Mouse (Mus musculus) kidney, adult 2 months (tissue): ENCODE data around the gene Zfp652. TPM values are rescaled to one million over a fixed set of nuclear protein-coding genes. Genes with fewer than 3 reads are reported as not detected.
A peak's percentile ranks its signal among the peaks of the same experiment; 100 is the strongest.

Source experiments
- DNase-seq: peaks from one replicate; pipeline ENCODE4 v3.0.0; 2021
- H3K27ac ChIP-seq: fragments of 200-500 bp; 2 replicates; pipeline ENCODE4 v1.5.1; 2012; ENCODE audit warnings: low read depth, low read length, control low read depth, inconsistent platforms; ENCODE audit not compliant: insufficient read depth
- H3K27me3 ChIP-seq: fragments of 200-500 bp; replicated peaks from 2 replicates; pipeline ENCODE4 v1.6.1; 2012; ENCODE audit warnings: mild to moderate bottlenecking, moderate library complexity, low read length, inconsistent platforms; ENCODE audit not compliant: control insufficient read depth, insufficient read depth
- H3K36me3 ChIP-seq: fragments of 200-500 bp; 2 replicates; pipeline ENCODE4 v1.6.1; 2012; ENCODE audit warnings: mild to moderate bottlenecking, moderate library complexity, low read length, inconsistent platforms; ENCODE audit not compliant: control insufficient read depth, insufficient read depth
- H3K4me1 ChIP-seq: fragments of 200-500 bp; 2 replicates; pipeline ENCODE4 v1.6.1; 2011; ENCODE audit warnings: low read length; ENCODE audit not compliant: control insufficient read depth, insufficient read depth
- H3K4me3 ChIP-seq: fragments of 200-500 bp; 2 replicates; pipeline ENCODE4 v1.5.1; 2011; ENCODE audit warnings: mild to moderate bottlenecking, low read depth, low read length, control low read depth; ENCODE audit not compliant: insufficient read depth
- CTCF ChIP-seq: fragments of 200-500 bp; conservative IDR thresholded peaks from 2 replicates; pipeline ENCODE4 v1.5.1; 2011; ENCODE audit warnings: low read depth, mild to moderate bottlenecking, control low read depth, low read length, moderate library complexity, mixed read lengths; ENCODE audit not compliant: insufficient read depth, insufficient read length
- POLR2A ChIP-seq: fragments of 200-500 bp; IDR thresholded peaks from one replicate; pipeline ENCODE4 v1.6.1; 2011; ENCODE audit warnings: low read depth, low read length, control low read depth
- WGBS: fragments of 180-500 bp; shearing (Covaris S2); methylation state at CpG from one replicate; pipeline ENCODE4 v1.1.7; 2018; 5-methylcytosine and 5-hydroxymethylcytosine counted together
- polyA plus RNA-seq: library from polyadenylated mRNA; depleted of rRNA; stranded (reverse); fragments of >200 nt; gene quantifications from 2 replicates; pipeline ENCODE4 v1.2.3, GENCODE M21; 2012

Gene Zfp652
- polyA plus RNA-seq, 1 experiment, result 11.4 TPM

- WGBS, result 90% methylated on average over 10 of the region's 10 CpGs
- Histone ChIP-seq H3K27ac (no peak overlapping the region), H3K4me3 (no peak overlapping the region), H3K27me3 (no peaks in the 10 kb centered on the region), H3K36me3 (no peaks in the 10 kb centered on the region), H3K4me1 (peaks cover 10% of the 10 kb centered on the region; the same call in 1 of the 2 replicates)
- TF ChIP-seq POLR2A, result no peak
- TF ChIP-seq CTCF, result no peak
- DNase-seq, result no peak
Measured at GRCm38 (mm10) chr11:95769208-95769607, 56.7 kb downstream of the Zfp652 start.

GRCm38 (mm10) chr11:95770720-95771364 is 58.4 kb downstream of the Zfp652 start:
- DNase-seq, result peak; percentile 49
- H3K36me3 ChIP-seq, result no peaks in the 10 kb centered on the region
- H3K27ac ChIP-seq, result peak overlapping the region; percentile 53
- H3K4me1 ChIP-seq, result peaks cover 7% of the 10 kb centered on the region; the same call in 1 of the 2 replicates
- H3K4me3 ChIP-seq, result no peak overlapping the region
- no peaks in the 10 kb centered on the region for H3K27me3 ChIP-seq
- 69% methylated on average over 9 of the region's 9 CpGs for WGBS
- TF ChIP-seq POLR2A, result no peak
- TF ChIP-seq CTCF, result no peak

- Histone ChIP-seq H3K27me3 (no peaks in the 10 kb centered on the region), H3K4me3 (no peak overlapping the region), H3K36me3 (no peaks in the 10 kb centered on the region), H3K4me1 (peaks cover 7% of the 10 kb centered on the region; the same call in 1 of the 2 replicates), H3K27ac (peak overlapping the region; percentile 53)
- TF ChIP-seq CTCF, result no peak
- no peak for TF ChIP-seq POLR2A
- DNase-seq, result no peak
- WGBS, result 67% methylated on average over 8 of the region's 8 CpGs
Measured at GRCm38 (mm10) chr11:95771665-95772064, 59.2 kb downstream of the Zfp652 start.

GRCm38 (mm10) chr11:95773264-95773663 is 60.8 kb downstream of the Zfp652 start:
- Histone ChIP-seq H3K27ac (peak overlapping the region; percentile 46), H3K36me3 (no peaks in the 10 kb centered on the region)

GRCm38 (mm10) chr11:95777323-95778297 is 65.1 kb downstream of the Zfp652 start:
- 53% methylated on average over 17 of the region's 17 CpGs for WGBS
- DNase-seq, result peak; percentile 77
- Histone ChIP-seq H3K27ac (peak overlapping the region; percentile 17; the same call in 1 of the 2 replicates), H3K4me3 (no peak overlapping the region), H3K4me1 (no peaks in the 10 kb centered on the region; the same call in 1 of the 2 replicates), H3K27me3 (no peaks in the 10 kb centered on the region), H3K36me3 (no peaks in the 10 kb centered on the region)
- no peak for TF ChIP-seq POLR2A
- no peak for TF ChIP-seq CTCF

More at GRCm38 (mm10) chr11:95773264-95773663, 60.8 kb downstream of the Zfp652 start:
- DNase-seq, result no peak
- Histone ChIP-seq H3K4me1 (peaks cover 7% of the 10 kb centered on the region; the same call in 1 of the 2 replicates), H3K4me3 (no peak overlapping the region), H3K27me3 (no peaks in the 10 kb centered on the region)
- WGBS, result 69% methylated on average over 3 of the region's 3 CpGs
- TF ChIP-seq CTCF (no peak), POLR2A (no peak)

- no peaks in the 10 kb centered on the region; the same call in 1 of the 2 replicates for H3K4me1 ChIP-seq
- 78% methylated on average over 4 of the region's 4 CpGs for WGBS
- no peak overlapping the region for H3K27ac ChIP-seq
- no peaks in the 10 kb centered on the region for H3K27me3 ChIP-seq
- TF ChIP-seq POLR2A, result no peak
- TF ChIP-seq CTCF, result peak; percentile 31; the same call in 1 of the 2 replicates
- H3K4me3 ChIP-seq, result no peak overlapping the region
- no peaks in the 10 kb centered on the region for H3K36me3 ChIP-seq
- peak; percentile 54 for DNase-seq
Measured at GRCm38 (mm10) chr11:95778831-95779251, 66.4 kb downstream of the Zfp652 start.
